Mouse (Mus musculus): ENCODE measurements around the gene Adarb2. TPM values are rescaled to one million over a fixed set of nuclear protein-coding genes. Genes with fewer than 3 reads are reported as not detected.
A peak's percentile ranks its signal among the peaks of the same experiment; 100 is the strongest.
"Not testable (repeated sequence)": the region's sequence is repeated elsewhere in the genome, so short reads cannot be mapped to it uniquely, and the experiment has no call there.

The Adarb2 gene
- polyA plus RNA-seq, 1 experiment from 2014 or later = 26.3 TPM

GRCm38 (mm10) chr13:8573908-8574307 lies 371.2 kb downstream of the Adarb2 start:
- H3K27ac ChIP-seq = no peak overlapping the region
- ATAC-seq (ENCODE audit: low FRiP score) = peak; percentile 70; the same call in 1 of the 2 replicates
- WGBS = 75% methylated on average over 12 of the region's 12 CpGs

GRCm38 (mm10) chr13:8584257-8585005 lies 381.8 kb downstream of the Adarb2 start:
- H3K4me3 ChIP-seq = no peak overlapping the region
- no peak overlapping the region for H3K9ac ChIP-seq
- WGBS = 70% methylated on average over 8 of the region's 8 CpGs
- no peak overlapping the region for H3K4me2 ChIP-seq (replicated peaks)
- H3K36me3 ChIP-seq = no peaks in the 10 kb centered on the region
- peak; percentile 46; the same call in 1 of the 2 replicates for ATAC-seq (ENCODE audit: low FRiP score)
- H3K27ac ChIP-seq = no peak overlapping the region
- no peaks in the 10 kb centered on the region for H3K4me1 ChIP-seq
- no peaks in the 10 kb centered on the region for H3K9me3 ChIP-seq (replicated peaks)
- no peaks in the 10 kb centered on the region for H3K27me3 ChIP-seq

More at GRCm38 (mm10) chr13:8573908-8574307, 371.2 kb downstream of the Adarb2 start:
- Histone ChIP-seq H3K4me2 (replicated peaks) (no peak overlapping the region), H3K4me3 (no peak overlapping the region), H3K36me3 (no peaks in the 10 kb centered on the region), H3K9ac (no peak overlapping the region), H3K4me1 (no peaks in the 10 kb centered on the region), H3K9me3 (replicated peaks) (no peaks in the 10 kb centered on the region), H3K27me3 (no peaks in the 10 kb centered on the region)

GRCm38 (mm10) chr13:8587447-8587846 lies 384.8 kb downstream of the Adarb2 start:
- 80% methylated on average over 7 of the region's 7 CpGs for WGBS

GRCm38 (mm10) chr13:8590460-8590859 lies 387.8 kb downstream of the Adarb2 start:
- H3K36me3 ChIP-seq = no peaks in the 10 kb centered on the region
- H3K4me3 ChIP-seq = no peak overlapping the region
- no peaks in the 10 kb centered on the region for H3K27me3 ChIP-seq
- H3K9ac ChIP-seq = no peak overlapping the region
- ATAC-seq (ENCODE audit: low FRiP score) = no peak
- peaks cover 3% of the 10 kb centered on the region; the same call in 1 of the 2 replicates for H3K4me1 ChIP-seq
- H3K4me2 ChIP-seq (replicated peaks) = no peak overlapping the region
- H3K27ac ChIP-seq = no peak overlapping the region
- H3K9me3 ChIP-seq (replicated peaks) = no peaks in the 10 kb centered on the region
- WGBS = 75% methylated on average over 3 of the region's 3 CpGs

More at GRCm38 (mm10) chr13:8587447-8587846, 384.8 kb downstream of the Adarb2 start:
- Histone ChIP-seq H3K36me3 (no peaks in the 10 kb centered on the region), H3K9me3 (replicated peaks) (no peaks in the 10 kb centered on the region), H3K27me3 (no peaks in the 10 kb centered on the region), H3K9ac (no peak overlapping the region), H3K4me2 (replicated peaks) (no peak overlapping the region), H3K27ac (no peak overlapping the region), H3K4me1 (no peaks in the 10 kb centered on the region), H3K4me3 (no peak overlapping the region)
- no peak for ATAC-seq (ENCODE audit: low FRiP score)

- no peak overlapping the region for H3K4me3 ChIP-seq
- H3K9ac ChIP-seq = no peak overlapping the region
- no peaks in the 10 kb centered on the region for H3K36me3 ChIP-seq
- H3K9me3 ChIP-seq (replicated peaks) = no peaks in the 10 kb centered on the region
- no peak overlapping the region for H3K27ac ChIP-seq
- peaks cover 3% of the 10 kb centered on the region; the same call in 1 of the 2 replicates for H3K4me1 ChIP-seq
- 73% methylated on average over 4 of the region's 4 CpGs for WGBS
- H3K27me3 ChIP-seq = no peaks in the 10 kb centered on the region
- no peak overlapping the region for H3K4me2 ChIP-seq (replicated peaks)
- ATAC-seq (ENCODE audit: low FRiP score) = no peak
Observed at GRCm38 (mm10) chr13:8596977-8597646, 394.4 kb downstream of the Adarb2 start.

GRCm38 (mm10) chr13:8597647-8598017 lies 395.0 kb downstream of the Adarb2 start:
- Histone ChIP-seq H3K9ac (no peak overlapping the region), H3K4me2 (replicated peaks) (no peak overlapping the region), H3K27me3 (no peaks in the 10 kb centered on the region), H3K4me1 (peaks cover 3% of the 10 kb centered on the region; the same call in 1 of the 2 replicates), H3K36me3 (no peaks in the 10 kb centered on the region), H3K27ac (no peak overlapping the region), H3K9me3 (replicated peaks) (no peaks in the 10 kb centered on the region), H3K4me3 (no peak overlapping the region)
- ATAC-seq (ENCODE audit: low FRiP score) = no peak
- 78% methylated on average over 6 of the region's 6 CpGs for WGBS

GRCm38 (mm10) chr13:8605645-8606044 lies 403.0 kb downstream of the Adarb2 start:
- Histone ChIP-seq H3K4me2 (replicated peaks) (no peak overlapping the region), H3K4me1 (no peaks in the 10 kb centered on the region), H3K4me3 (no peak overlapping the region), H3K36me3 (no peaks in the 10 kb centered on the region), H3K9me3 (replicated peaks) (no peaks in the 10 kb centered on the region), H3K9ac (no peak overlapping the region), H3K27ac (no peak overlapping the region), H3K27me3 (no peaks in the 10 kb centered on the region)
- 92% methylated on average over 2 of the region's 2 CpGs for WGBS
- ATAC-seq (ENCODE audit: low FRiP score) = no peak

GRCm38 (mm10) chr13:8608040-8608439 lies 405.4 kb downstream of the Adarb2 start:
- 56% methylated on average over 12 of the region's 12 CpGs for WGBS
- Histone ChIP-seq H3K36me3 (no peaks in the 10 kb centered on the region), H3K9me3 (replicated peaks) (no peaks in the 10 kb centered on the region), H3K9ac (no peak overlapping the region), H3K4me1 (0 out of 2 replicates have a peak, but pooled peaks cover 2% of the 10 kb centered on the region), H3K27ac (no peak overlapping the region), H3K27me3 (no peaks in the 10 kb centered on the region), H3K4me2 (replicated peaks) (no peak overlapping the region), H3K4me3 (no peak overlapping the region)
- no peak for ATAC-seq (ENCODE audit: low FRiP score)

GRCm38 (mm10) chr13:8608918-8609317 lies 406.3 kb downstream of the Adarb2 start:
- H3K4me1 ChIP-seq; H3K9me3 ChIP-seq (replicated peaks); H3K27ac ChIP-seq; H3K27me3 ChIP-seq; H3K4me2 ChIP-seq (replicated peaks); H3K9ac ChIP-seq; ATAC-seq (ENCODE audit: low FRiP score); H3K36me3 ChIP-seq; H3K4me3 ChIP-seq: not testable (repeated sequence)
- WGBS = 85% methylated on average over 6 of the region's 6 CpGs

GRCm38 (mm10) chr13:8610956-8611355 lies 408.3 kb downstream of the Adarb2 start:
- 79% methylated on average over 8 of the region's 8 CpGs for WGBS
- Histone ChIP-seq H3K4me3 (no peak overlapping the region), H3K27me3 (no peaks in the 10 kb centered on the region), H3K9ac (no peak overlapping the region), H3K9me3 (replicated peaks) (no peaks in the 10 kb centered on the region), H3K27ac (no peak overlapping the region), H3K36me3 (no peaks in the 10 kb centered on the region), H3K4me2 (replicated peaks) (no peak overlapping the region), H3K4me1 (0 out of 2 replicates have a peak, but pooled peaks cover 2% of the 10 kb centered on the region)
- no peak for ATAC-seq (ENCODE audit: low FRiP score)

- ATAC-seq (ENCODE audit: low FRiP score) = peak; percentile 75
- 60% methylated on average over 14 of the region's 14 CpGs for WGBS
- 0 out of 2 replicates have a peak, but pooled peaks cover 2% of the 10 kb centered on the region for H3K4me1 ChIP-seq
- no peak overlapping the region for H3K27ac ChIP-seq
- no peaks in the 10 kb centered on the region for H3K36me3 ChIP-seq
- H3K4me2 ChIP-seq (replicated peaks) = no peak overlapping the region
- no peak overlapping the region for H3K9ac ChIP-seq
- H3K9me3 ChIP-seq (replicated peaks) = no peaks in the 10 kb centered on the region
- H3K4me3 ChIP-seq = no peak overlapping the region
- no peaks in the 10 kb centered on the region for H3K27me3 ChIP-seq
Observed at GRCm38 (mm10) chr13:8612618-8613391, 410.1 kb downstream of the Adarb2 start.

- 0 out of 2 replicates have a peak, but pooled peaks cover 2% of the 10 kb centered on the region for H3K4me1 ChIP-seq
- no peak overlapping the region for H3K27ac ChIP-seq
- H3K36me3 ChIP-seq = no peaks in the 10 kb centered on the region
- H3K4me2 ChIP-seq (replicated peaks) = no peak overlapping the region
- 85% methylated on average over 1 of the region's 1 CpGs for WGBS
- H3K9me3 ChIP-seq (replicated peaks) = no peaks in the 10 kb centered on the region
- no peak overlapping the region for H3K9ac ChIP-seq
- no peak for ATAC-seq (ENCODE audit: low FRiP score)
- no peaks in the 10 kb centered on the region for H3K27me3 ChIP-seq
- no peak overlapping the region for H3K4me3 ChIP-seq
Observed at GRCm38 (mm10) chr13:8616685-8617084, 414.0 kb downstream of the Adarb2 start.

Measured in hindbrain, embryonic 12.5 days (tissue).